Mouse (Mus musculus) c-Kit-negative CD71-positive TER-119-positive erythroid progenitor cells, embryonic 14.5 days (primary cell): ENCODE data around the gene Cpox.

Source experiments
- DNase-seq: peaks from one replicate; pipeline ENCODE4 v3.0.0-alpha.2; 2013; ENCODE audit warnings: low read depth, low spot score

Gene Cpox

GRCm38 (mm10) chr16:58700816-58701424, 30.8 kb downstream of the Cpox start:
- no peak for DNase-seq

GRCm38 (mm10) chr16:58701779-58702178, 31.7 kb downstream of the Cpox start:
- no peak for DNase-seq

GRCm38 (mm10) chr16:58702329-58702932, 32.3 kb downstream of the Cpox start:
- no peak for DNase-seq

GRCm38 (mm10) chr16:58703382-58704124, 33.5 kb downstream of the Cpox start:
- no peak for DNase-seq

GRCm38 (mm10) chr16:58704999-58705398, 34.9 kb downstream of the Cpox start:
- DNase-seq, result no peak

GRCm38 (mm10) chr16:58707276-58707905, 37.3 kb downstream of the Cpox start:
- no peak for DNase-seq

GRCm38 (mm10) chr16:58708601-58709475, 38.7 kb downstream of the Cpox start:
- DNase-seq, result no peak

GRCm38 (mm10) chr16:58709536-58709935, 39.4 kb downstream of the Cpox start:
- DNase-seq, result no peak

- no peak for DNase-seq
These were observed 42.1 kb downstream of the Cpox start for GRCm38 (mm10) chr16:58712221-58712620.

GRCm38 (mm10) chr16:58713128-58713527, 43.0 kb downstream of the Cpox start:
- DNase-seq, result no peak

GRCm38 (mm10) chr16:58715018-58715417, 44.9 kb downstream of the Cpox start:
- DNase-seq, result no peak

GRCm38 (mm10) chr16:58718666-58719120, 48.6 kb downstream of the Cpox start, which contains the start of gene Gpr15:
Gpr15 (minus strand) TSS chr16:58719070.
- no peak for DNase-seq

- no peak for DNase-seq
These were observed 52.2 kb downstream of the Cpox start for GRCm38 (mm10) chr16:58722292-58722691.

GRCm38 (mm10) chr16:58726680-58727476, 56.8 kb downstream of the Cpox start:
- no peak for DNase-seq

- peak; percentile 80 for DNase-seq
These were observed 57.5 kb downstream of the Cpox start, which contains the start of gene Cldnd1 for GRCm38 (mm10) chr16:58727477-58728131. Cldnd1 (plus strand) TSS chr16:58727910.

GRCm38 (mm10) chr16:58728176-58728671, 58.1 kb downstream of the Cpox start:
- peak; percentile 20 for DNase-seq

GRCm38 (mm10) chr16:58738205-58738604, 68.1 kb downstream of the Cpox start:
- DNase-seq, result no peak

- peak; percentile 40 for DNase-seq
These were observed 68.7 kb downstream of the Cpox start for GRCm38 (mm10) chr16:58738800-58739199.

GRCm38 (mm10) chr16:58740751-58741150, 70.7 kb downstream of the Cpox start:
- DNase-seq, result no peak

- no peak for DNase-seq
These were observed 76.6 kb downstream of the Cpox start for GRCm38 (mm10) chr16:58746715-58747114.
